Mouse (Mus musculus) heart, adult 2 months (tissue): ENCODE data around the gene Prss35.

Source experiments
- EP300 ChIP-seq: fragments of 200-500 bp; IDR thresholded peaks from 2 replicates; pipeline ENCODE4 v1.6.1; 2011; ENCODE audit warnings: low read depth, low read length, control low read depth; ENCODE audit not compliant: insufficient read depth
- POLR2A ChIP-seq: fragments of 200-500 bp; IDR thresholded peaks from 2 replicates; pipeline ENCODE4 v1.6.1; 2011; ENCODE audit warnings: mild to moderate bottlenecking, low read depth, low read length, control low read depth; ENCODE audit not compliant: insufficient read depth

DNA sequence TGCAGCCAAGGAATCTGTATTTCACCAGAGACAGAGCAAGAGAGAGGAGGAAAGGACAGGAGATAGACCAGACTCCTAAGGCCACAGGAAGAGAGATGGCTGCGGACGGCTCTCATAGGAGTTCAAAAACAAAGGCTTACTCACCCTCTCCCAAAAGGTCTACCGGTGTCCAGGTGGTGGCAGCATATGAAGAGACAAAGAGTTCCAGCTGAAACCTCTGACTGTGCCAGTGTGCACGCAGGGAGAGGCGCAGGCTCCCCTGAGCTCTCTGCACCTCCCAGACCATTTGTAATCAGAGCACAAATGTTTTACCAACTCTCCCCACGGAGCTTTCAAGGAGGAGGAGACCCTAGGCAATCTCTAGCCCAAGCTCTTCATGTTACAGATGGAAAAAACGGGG, 55.2 kb downstream of the Prss35 start:
- TF ChIP-seq POLR2A: no peak
- no peak for TF ChIP-seq EP300
